Mouse (Mus musculus) heart, embryonic 14.5 days (tissue): ENCODE results near the gene Chic1. TPM values are rescaled to one million over a fixed set of nuclear protein-coding genes. Genes with fewer than 3 reads are reported as not detected.

Source experiments
- ATAC-seq: fragments of 200-750 bp; cut with Nextera tagmentation; 2 replicates; pipeline ENCODE4 v1.8.0; 2017; ENCODE audit warnings: low read depth, moderate TSS enrichment; ENCODE audit not compliant: insufficient number of reproducible peaks, insufficient read depth, low FRiP score
- H3K27ac ChIP-seq, 2 experiments: fragments of 200-500 bp in 1 of 2; fragments of 300-500 bp in 1 of 2; sonication (generic) in 1 of 2; replicated peaks in 1 of 2; 2 replicates each; pipeline ENCODE4 v1.5.1; 2012 to 2014; ENCODE audit warnings: low read depth in 2 of 2, low read length in 2 of 2, control low read depth in 1 of 2, mild to moderate bottlenecking in 1 of 2, mixed read lengths in 1 of 2; ENCODE audit not compliant: control insufficient read depth in 1 of 2, insufficient read depth in 1 of 2
- H3K27me3 ChIP-seq: fragments of 300-500 bp; sonication (generic); 2 replicates; pipeline ENCODE4 v1.6.1; 2014; ENCODE audit warnings: mild to moderate bottlenecking, low read length, control low read depth; ENCODE audit not compliant: control insufficient read depth, insufficient read depth
- H3K36me3 ChIP-seq: fragments of 300-500 bp; sonication (generic); 2 replicates; pipeline ENCODE4 v1.6.1; 2014; ENCODE audit warnings: mild to moderate bottlenecking, control low read depth, low read length, mixed read lengths; ENCODE audit not compliant: control insufficient read depth, insufficient read depth
- H3K4me1 ChIP-seq, 2 experiments: fragments of 200-500 bp in 1 of 2; fragments of 300-500 bp in 1 of 2; sonication (generic) in 1 of 2; 2 replicates each; pipeline ENCODE4 v1.6.1; 2012 to 2014; ENCODE audit warnings: low read length in 2 of 2, control low read depth in 1 of 2, mixed read lengths in 1 of 2; ENCODE audit not compliant: control insufficient read depth in 2 of 2, insufficient read depth in 2 of 2
- H3K4me2 ChIP-seq: fragments of 300-500 bp; sonication (generic); 2 replicates; pipeline ENCODE4 v1.6.1; 2014; ENCODE audit warnings: mild to moderate bottlenecking, low read length
- H3K4me3 ChIP-seq, 2 experiments: fragments of 200-500 bp in 1 of 2; fragments of 300-500 bp in 1 of 2; sonication (generic) in 1 of 2; 2 replicates each; pipeline ENCODE4 v1.5.1; 2012 to 2014; ENCODE audit warnings: low read length in 2 of 2, mild to moderate bottlenecking in 2 of 2, control low read depth in 1 of 2, low read depth in 1 of 2, moderate library complexity in 1 of 2; ENCODE audit not compliant: control insufficient read depth in 1 of 2, insufficient read depth in 1 of 2
- H3K9ac ChIP-seq: fragments of 300-500 bp; sonication (generic); 2 replicates; pipeline ENCODE4 v1.6.1; 2014; ENCODE audit warnings: mild to moderate bottlenecking, low read length
- H3K9me3 ChIP-seq: fragments of 300-500 bp; sonication (generic); 2 replicates; pipeline ENCODE4 v1.6.1; 2016; ENCODE audit warnings: low read length, control low read depth; ENCODE audit not compliant: control insufficient read depth
- WGBS: fragments of 180-500 bp; shearing (Covaris S2); extraction: QIAGEN DNeasy Blood & Tissue Kit; methylation state at CpG from one replicate; pipeline ENCODE4 v1.1.7; 2014; 5-methylcytosine and 5-hydroxymethylcytosine counted together
- polyA plus RNA-seq: library from polyadenylated mRNA; unstranded; fragments of >200 nt; fragmentation: Nextera tagmentation; extraction: Ambion mirVana; gene quantifications from 2 replicates; pipeline ENCODE4 v1.2.1, GENCODE M21; 2014

Gene Chic1
- 2.8 and 3.1 TPM in 2 replicates for polyA plus RNA-seq

DNA sequence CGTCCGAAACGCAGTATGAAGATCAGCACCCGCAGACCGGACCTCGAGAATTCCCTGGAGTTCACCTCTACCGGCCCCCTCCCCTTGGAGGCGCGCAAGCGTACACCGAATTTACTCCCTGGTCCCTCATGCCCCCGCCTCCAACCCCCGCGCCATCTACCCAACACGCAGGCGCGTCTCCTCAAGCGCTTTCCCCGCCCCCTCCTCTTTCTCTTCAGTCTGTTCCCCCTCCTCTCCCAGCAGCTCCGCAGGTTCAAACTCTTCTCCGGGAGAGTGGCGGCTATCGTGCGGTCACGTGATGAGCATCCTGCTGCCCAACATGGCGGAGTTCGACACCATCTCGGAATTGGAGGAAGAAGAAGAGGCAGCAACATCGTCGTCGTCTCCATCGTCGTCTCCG, at the start of gene Chic1:
Gene Chic1 (plus strand): TSS at position 190 of the 400 bp plus-strand sequence.
- Histone ChIP-seq H3K4me1 (no peaks in the 10 kb centered on the region), H3K27ac (no peak within 1 kb of the TSS), H3K4me2 (peak within 1 kb of the TSS; percentile 65), H3K27me3 (peaks cover 42% of the 10 kb centered on the region), H3K36me3 (no peaks in the 10 kb centered on the region), H3K4me3 (peak within 1 kb of the TSS; percentile 60 to 95), H3K9me3 (no peaks in the 10 kb centered on the region), H3K9ac (peak within 1 kb of the TSS; percentile 71)
- WGBS = 17% methylated on average over 31 of the region's 34 CpGs
- peak; percentile 85; the same call in 1 of the 2 replicates for ATAC-seq

DNA sequence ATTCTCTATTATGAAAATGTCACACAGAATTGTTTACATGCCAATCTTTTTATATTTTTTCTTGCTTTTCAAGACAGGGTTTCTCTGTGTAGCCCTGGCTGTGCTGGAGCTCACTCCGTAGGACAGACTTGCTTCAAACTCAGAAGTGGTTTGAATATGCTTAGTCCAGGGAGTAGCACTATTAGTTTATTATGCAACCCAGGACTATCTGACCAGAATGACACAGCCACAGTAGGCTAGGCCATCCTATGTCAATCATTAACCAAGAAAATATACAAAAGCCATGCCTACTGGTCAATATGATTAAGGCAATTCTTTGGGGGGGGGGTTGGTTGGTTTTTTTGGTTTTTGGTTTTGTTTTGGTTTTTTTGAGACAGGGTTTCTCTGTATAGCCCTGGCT, 48.0 kb upstream of the Chic1 start:
- Histone ChIP-seq H3K27ac (no peak overlapping the region), H3K4me1 (no peaks in the 10 kb centered on the region), H3K27me3 (peaks cover 16% of the 10 kb centered on the region; the same call in 1 of the 2 replicates), H3K9ac (no peak overlapping the region), H3K36me3 (no peaks in the 10 kb centered on the region), H3K9me3 (no peaks in the 10 kb centered on the region), H3K4me3 (no peak overlapping the region), H3K4me2 (no peak overlapping the region)
- ATAC-seq = no peak
- 72% methylated on average over 1 of the region's 1 CpGs for whole genome bisulfite sequencing

DNA sequence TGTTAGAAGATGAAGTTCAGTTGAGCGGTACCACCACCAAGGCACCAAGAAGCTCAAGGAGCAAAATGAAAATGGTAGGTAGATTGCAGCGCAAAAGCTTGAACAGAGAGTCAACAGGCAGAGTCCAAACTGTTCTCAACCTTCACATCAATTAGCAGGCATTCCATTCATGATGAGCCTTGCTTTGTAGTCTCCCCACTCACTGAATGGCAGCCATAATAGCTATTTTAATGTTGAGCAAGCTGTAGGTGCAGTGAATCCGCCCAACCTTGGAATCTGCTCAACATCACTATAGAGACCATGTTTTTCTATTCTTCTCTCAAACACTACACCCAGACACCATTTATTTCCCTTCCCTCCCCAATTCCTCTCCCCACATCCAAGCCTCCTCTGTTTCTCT, 44.6 kb upstream of the Chic1 start:
- Histone ChIP-seq H3K4me1 (no peaks in the 10 kb centered on the region), H3K4me2 (no peak overlapping the region), H3K9me3 (no peaks in the 10 kb centered on the region), H3K9ac (no peak overlapping the region), H3K36me3 (no peaks in the 10 kb centered on the region), H3K4me3 (no peak overlapping the region), H3K27me3 (peaks cover 20% of the 10 kb centered on the region), H3K27ac (no peak overlapping the region)
- WGBS = 73% methylated on average over 3 of the region's 3 CpGs
- ATAC-seq = no peak

DNA sequence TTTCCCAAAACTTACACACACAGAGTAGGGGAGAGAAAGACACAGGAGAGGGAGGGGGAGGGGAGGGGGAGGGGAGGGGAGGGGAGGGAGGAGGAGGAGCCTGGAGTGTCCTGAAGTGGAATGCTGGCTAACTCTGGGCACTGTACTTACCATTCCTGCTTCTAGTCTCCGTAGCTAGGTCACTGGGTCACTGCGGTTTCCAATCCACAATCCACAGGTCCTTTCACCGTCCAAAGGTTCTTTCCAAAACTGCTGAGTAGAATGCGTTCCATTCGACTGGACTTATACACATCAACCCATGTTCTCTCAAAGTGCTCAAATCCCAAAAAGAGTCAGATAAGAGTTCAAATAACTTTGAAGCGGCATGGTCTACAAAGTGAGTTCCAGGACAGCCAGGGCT, 42.1 kb upstream of the Chic1 start:
- no peak overlapping the region for H3K4me3 ChIP-seq
- H3K36me3 ChIP-seq = no peaks in the 10 kb centered on the region
- H3K9ac ChIP-seq = no peak overlapping the region
- H3K9me3 ChIP-seq = no peaks in the 10 kb centered on the region
- 76% methylated on average over 6 of the region's 6 CpGs for WGBS
- H3K27ac ChIP-seq = no peak overlapping the region
- H3K27me3 ChIP-seq = peaks cover 40% of the 10 kb centered on the region
- no peak for ATAC-seq
- H3K4me1 ChIP-seq = no peaks in the 10 kb centered on the region
- no peak overlapping the region for H3K4me2 ChIP-seq

DNA sequence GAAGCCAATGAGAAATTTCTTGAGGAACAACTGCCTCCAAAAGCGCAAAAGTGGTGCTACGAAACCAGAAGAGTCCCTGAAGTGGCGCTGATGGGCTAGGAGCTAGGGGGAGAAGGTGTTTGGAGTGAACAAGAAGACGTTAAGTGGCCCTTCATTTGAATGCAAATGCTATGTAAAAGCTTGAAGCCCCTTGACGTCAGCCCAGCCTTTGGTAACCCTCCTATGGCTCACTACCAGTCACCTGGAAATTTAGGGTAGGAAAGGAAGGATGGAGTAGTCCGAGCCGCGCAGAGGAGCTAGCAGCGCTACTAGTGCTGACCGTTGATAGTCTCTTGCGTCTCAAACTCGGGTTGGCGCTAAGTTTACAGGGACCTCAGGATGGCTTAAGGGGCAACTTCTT, 35.1 kb upstream of the Chic1 start, which contains the start of gene Cdx4:
Gene Cdx4 (plus strand): TSS at position 253 of the 400 bp plus-strand sequence.
- Histone ChIP-seq H3K9ac (no peak within 1 kb of the TSS), H3K27me3 (peaks cover 79% of the 10 kb centered on the region), H3K4me1 (no peaks in the 10 kb centered on the region), H3K4me3 (peak within 1 kb of the TSS in 1 of 2 experiments; percentile 13; a peak in 1 of 4 replicates), H3K4me2 (peak within 1 kb of the TSS; percentile 34), H3K36me3 (no peaks in the 10 kb centered on the region), H3K27ac (no peak within 1 kb of the TSS), H3K9me3 (no peaks in the 10 kb centered on the region)
- WGBS = 14% methylated on average over 13 of the region's 13 CpGs
- ATAC-seq = no peak

DNA sequence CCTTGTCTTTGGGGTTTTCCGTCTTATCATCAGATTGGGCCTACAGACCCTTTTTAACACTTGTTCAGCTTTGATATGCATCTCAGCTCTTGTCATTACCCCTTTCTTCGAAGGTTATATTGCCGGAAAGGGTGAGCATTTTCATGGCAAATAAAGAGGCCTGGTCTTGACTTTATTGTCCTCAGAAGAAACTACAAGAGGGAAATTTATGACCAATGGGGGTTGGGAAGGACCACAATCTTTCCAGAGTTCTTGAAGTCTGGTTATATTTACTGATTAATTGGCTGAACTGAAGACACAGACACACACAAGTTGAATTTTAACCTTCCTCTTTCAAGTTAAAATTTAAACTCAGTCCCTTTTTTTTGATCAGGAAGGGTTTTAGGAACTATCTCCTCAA, 30.4 kb upstream of the Chic1 start:
- Histone ChIP-seq H3K4me3 (no peak overlapping the region), H3K27me3 (peaks cover 62% of the 10 kb centered on the region), H3K9ac (no peak overlapping the region), H3K4me2 (no peak overlapping the region), H3K27ac (no peak overlapping the region), H3K4me1 (no peaks in the 10 kb centered on the region), H3K9me3 (no peaks in the 10 kb centered on the region), H3K36me3 (no peaks in the 10 kb centered on the region)
- WGBS = 77% methylated on average over 3 of the region's 3 CpGs
- no peak for ATAC-seq

DNA sequence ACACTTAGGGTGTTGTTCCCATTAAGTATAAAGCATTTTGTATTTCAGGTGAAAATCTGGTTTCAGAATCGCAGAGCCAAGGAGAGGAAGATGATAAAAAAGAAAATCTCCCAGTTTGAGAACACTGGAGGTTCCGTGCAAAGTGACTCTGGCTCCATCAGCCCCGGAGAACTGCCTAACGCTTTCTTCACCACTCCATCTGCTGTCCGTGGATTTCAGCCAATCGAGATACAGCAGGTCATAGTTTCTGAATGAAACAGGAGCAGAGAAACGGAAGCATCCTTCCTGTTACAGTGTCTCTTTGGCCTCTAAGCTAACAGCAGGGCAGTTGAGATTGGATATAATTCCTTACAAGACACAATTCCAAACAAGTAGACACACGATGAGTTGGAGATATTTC, 26.9 kb upstream of the Chic1 start:
- Histone ChIP-seq H3K4me2 (no peak overlapping the region), H3K4me1 (no peaks in the 10 kb centered on the region), H3K4me3 (no peak overlapping the region), H3K27ac (no peak overlapping the region), H3K9me3 (no peaks in the 10 kb centered on the region), H3K27me3 (peaks cover 39% of the 10 kb centered on the region), H3K36me3 (no peaks in the 10 kb centered on the region), H3K9ac (no peak overlapping the region)
- 48% methylated on average over 8 of the region's 8 CpGs for WGBS
- ATAC-seq = no peak

DNA sequence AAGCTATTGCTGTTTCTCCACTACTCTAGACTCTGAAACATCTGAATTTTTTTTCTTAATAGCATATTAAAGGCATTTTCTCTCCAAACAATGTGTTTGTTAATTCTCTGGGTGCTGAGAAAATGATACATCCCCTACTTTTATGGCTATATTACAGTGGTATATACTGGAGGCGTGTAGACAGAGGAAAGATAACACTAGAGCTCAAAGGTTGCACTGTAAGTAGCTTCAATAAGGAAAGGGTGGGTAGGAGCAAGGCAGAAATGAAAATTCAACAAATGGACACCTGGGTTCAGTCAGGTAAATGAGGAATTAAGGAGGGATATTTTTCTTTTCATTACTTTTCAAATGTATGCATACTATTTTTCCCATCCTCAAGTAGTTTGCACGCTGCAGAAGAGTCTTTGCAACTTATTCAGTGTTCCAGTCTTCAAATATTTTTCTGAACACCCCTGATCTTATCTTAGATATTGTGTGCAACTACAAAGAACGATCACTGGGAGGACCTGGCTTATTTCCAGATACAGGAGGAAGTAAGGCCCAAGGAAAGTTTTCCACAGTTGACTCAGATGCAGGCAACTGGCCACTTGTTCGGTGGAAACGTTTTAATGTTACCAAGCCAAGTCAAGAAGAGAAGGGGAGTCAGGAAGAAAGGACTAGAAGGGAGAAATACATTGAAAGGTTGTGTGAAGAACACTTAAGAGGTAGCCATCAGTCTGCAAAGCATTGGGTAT, 25.0 kb upstream of the Chic1 start:
- Histone ChIP-seq H3K27me3 (peaks cover 26% of the 10 kb centered on the region), H3K36me3 (no peaks in the 10 kb centered on the region), H3K9me3 (no peaks in the 10 kb centered on the region), H3K4me1 (no peaks in the 10 kb centered on the region), H3K9ac (no peak overlapping the region), H3K4me3 (no peak overlapping the region), H3K27ac (no peak overlapping the region), H3K4me2 (no peak overlapping the region)
- 59% methylated on average over 5 of the region's 5 CpGs for whole genome bisulfite sequencing
- ATAC-seq = no peak
